Mouse (Mus musculus) left cerebral cortex, postnatal 4 days (tissue): ENCODE measurements around the gene Hsd3b1. TPM values are rescaled to one million over a fixed set of nuclear protein-coding genes. Genes with fewer than 3 reads are reported as not detected.

Experiments
- total RNA-seq, 2 experiments: library from RNA; stranded (reverse); gene quantifications; 2 replicates each; pipeline ENCODE4 v1.2.3; 2021

Gene Hsd3b1
- total RNA-seq, 2 experiments from 2014 or later, result not detected

Other genes starting within 250 kb of the Hsd3b1 start
- not detected for gene Hsd3b5, start 229.5 kb downstream of the Hsd3b1 start, total RNA-seq
- under 1 TPM; 0.10 to 0.16 TPM for gene Hsd3b2, start 135.3 kb downstream of the Hsd3b1 start, total RNA-seq
- not detected for gene Hsd3b3, start 96.7 kb downstream of the Hsd3b1 start, total RNA-seq
- gene Hsd3b6, start 45.4 kb downstream of the Hsd3b1 start, total RNA-seq, result not detected
- gene Hao2, start 33.4 kb upstream of the Hsd3b1 start, total RNA-seq, result not detected